Mouse (Mus musculus): ENCODE results near the gene Dpf3.

- TF ChIP-seq CTCF (IDR thresholded peaks at IDR 0.05; ENCODE audit: extremely low read depth, insufficient read depth, insufficient read length, insufficient replicate concordance) (no peak), POLR2A (IDR thresholded peaks at IDR 0.05; ENCODE audit: low read depth, low read length) (no peak)
Observed at GRCm38 (mm10) chr12:83392011-83392410, 95.5 kb downstream of the Dpf3 start.
